Mouse (Mus musculus) brain, embryonic 14.5 days (tissue): ENCODE data around the gene Hspa12a.

Experiments
- CTCF ChIP-seq: fragments of 200-500 bp; IDR thresholded peaks from 2 replicates; pipeline ENCODE4 v1.5.1; 2012; ENCODE audit warnings: inconsistent platforms, mild to moderate bottlenecking, moderate library complexity, borderline replicate concordance; ENCODE audit not compliant: insufficient read depth, insufficient read length; ENCODE audit errors: extremely low read depth
- POLR2A ChIP-seq: fragments of 200-500 bp; IDR thresholded peaks from 2 replicates; pipeline ENCODE4 v1.6.1; 2012; ENCODE audit warnings: mild to moderate bottlenecking, inconsistent platforms, borderline replicate concordance; ENCODE audit not compliant: poor library complexity, insufficient read depth, insufficient read length, severe bottlenecking; ENCODE audit errors: extremely low read depth

GRCm38 (mm10) chr19:58831280-58831922 is 112.1 kb downstream of the Hspa12a start:
- TF ChIP-seq CTCF (no peak), POLR2A (no peak)
